ENCODE assay signal across 24 mouse cellular contexts in genomic region chr1:153675591-153675990, GRCm38 (mm10). TPM values are rescaled to one million over a fixed set of nuclear protein-coding genes. Genes with fewer than 3 reads are reported as not detected.
DNase-seq lines count a peak whose midpoint lies in the region; ATAC-seq and TF ChIP-seq lines count a peak whose summit lies in the region.
"Had no signal": no experiment of that assay in that cellular context is flagged by ENCODE, and none has a peak within 500 bp of the region (broad histone marks: within the 10 kb centered on the region; RNA-seq: fewer than 3 reads in every experiment).

No protein-coding gene starts in this region.

- DNase-seq in forebrain, embryonic 11.5 days (ENCODE audit: low spot score), result no peak
- DNase-seq in midbrain, postnatal 0 days (ENCODE audit: low spot score), result no peak
- DNase-seq in midbrain, embryonic 11.5 days (ENCODE audit: low spot score, missing footprints), result no peak
- DNase-seq in brain, adult 2 months (ENCODE audit: low read depth, low spot score), result peak; percentile 77
- no peak for DNase-seq in kidney, adult 8-10 months
- DNase-seq: adrenal gland, postnatal 36 days; cerebellum, postnatal 14 days; heart, adult 2 months; heart, postnatal 36 days; kidney, adult 2 months; kidney, postnatal 4 days; midbrain, embryonic 14.5 days; retina, postnatal 1 day; thymus, adult 2 months had no signal

- WGBS in forebrain, embryonic 12.5 days, result 79% methylated on average over 4 of the region's 4 CpGs
- 84% methylated on average over 4 of the region's 4 CpGs for WGBS in forebrain, embryonic 11.5 days
- 73% methylated on average over 4 of the region's 4 CpGs for WGBS in midbrain, postnatal 0 days
- 84% methylated on average over 4 of the region's 4 CpGs for WGBS in midbrain, embryonic 11.5 days

- no peak overlapping the region for H3K27ac ChIP-seq in forebrain, embryonic 12.5 days
- H3K27ac ChIP-seq in forebrain, embryonic 11.5 days (ENCODE audit: low read depth, low read length), result no peak overlapping the region
- no peak overlapping the region for H3K27ac ChIP-seq in midbrain, postnatal 0 days (ENCODE audit: low read depth, low read length)
- H3K27ac ChIP-seq in midbrain, embryonic 11.5 days (ENCODE audit: low read depth, low read length), result no peak overlapping the region
- H3K27ac ChIP-seq: embryonic facial prominence, embryonic 15.5 days; heart, adult 2 months; hindbrain, embryonic 15.5 days; limb, embryonic 13.5 days; liver, embryonic 14.5 days; stomach, embryonic 15.5 days had no signal

- no peak overlapping the region for H3K4me3 ChIP-seq in forebrain, embryonic 12.5 days (replicated peaks)
- no peak overlapping the region for H3K4me3 ChIP-seq in forebrain, embryonic 11.5 days (ENCODE audit: low read depth, low read length)
- H3K4me3 ChIP-seq in midbrain, postnatal 0 days (ENCODE audit: low read depth, low read length), result no peak overlapping the region
- H3K4me3 ChIP-seq in midbrain, embryonic 11.5 days (ENCODE audit: low read depth, low read length), result no peak overlapping the region
- H3K4me3 ChIP-seq: embryonic facial prominence, embryonic 15.5 days; heart, adult 2 months; hindbrain, embryonic 15.5 days; limb, embryonic 13.5 days; myocyte; stomach, embryonic 15.5 days had no signal

- H3K27me3 ChIP-seq in forebrain, embryonic 12.5 days, result 0 out of 2 replicates have a peak, but pooled peaks cover under 1% of the 10 kb centered on the region
- no peaks in the 10 kb centered on the region for H3K27me3 ChIP-seq in forebrain, embryonic 11.5 days (ENCODE audit: control insufficient read depth, insufficient read depth, low read length)
- no peaks in the 10 kb centered on the region for H3K27me3 ChIP-seq in midbrain, postnatal 0 days (ENCODE audit: insufficient read depth, low read length)
- no peaks in the 10 kb centered on the region for H3K27me3 ChIP-seq in midbrain, embryonic 11.5 days (ENCODE audit: control insufficient read depth, insufficient read depth, low read length)
- H3K27me3 ChIP-seq: embryonic facial prominence, embryonic 15.5 days; hindbrain, embryonic 15.5 days; limb, embryonic 13.5 days; stomach, embryonic 15.5 days had no signal

- H3K36me3 ChIP-seq in forebrain, embryonic 12.5 days (replicated peaks), result no peaks in the 10 kb centered on the region
- no peaks in the 10 kb centered on the region for H3K36me3 ChIP-seq in forebrain, embryonic 11.5 days (ENCODE audit: control insufficient read depth, insufficient read depth, low read length)
- H3K36me3 ChIP-seq in midbrain, postnatal 0 days (ENCODE audit: insufficient read depth, low read length), result no peaks in the 10 kb centered on the region
- H3K36me3 ChIP-seq in midbrain, embryonic 11.5 days (ENCODE audit: control insufficient read depth, insufficient read depth, low read length), result no peaks in the 10 kb centered on the region
- H3K36me3 ChIP-seq: embryonic facial prominence, embryonic 15.5 days; G1E; hindbrain, embryonic 15.5 days; limb, embryonic 13.5 days; stomach, embryonic 15.5 days had no signal

- peaks cover 28% of the 10 kb centered on the region for H3K4me1 ChIP-seq in forebrain, embryonic 12.5 days
- no peaks in the 10 kb centered on the region for H3K4me1 ChIP-seq in forebrain, embryonic 11.5 days (replicated peaks; ENCODE audit: control insufficient read depth, insufficient read depth, low read length)
- peaks cover 11% of the 10 kb centered on the region; the same call in 1 of the 2 replicates for H3K4me1 ChIP-seq in midbrain, postnatal 0 days (ENCODE audit: insufficient read depth, low read length)
- H3K4me1 ChIP-seq in midbrain, embryonic 11.5 days (ENCODE audit: control insufficient read depth, insufficient read depth, low read length), result peaks cover 5% of the 10 kb centered on the region; the same call in 1 of the 2 replicates

- ATAC-seq in forebrain, embryonic 12.5 days (ENCODE audit: low FRiP score), result 0 out of 2 replicates have a peak, but pooled peaks have one; percentile 25
- ATAC-seq in forebrain, embryonic 11.5 days (replicated peaks; ENCODE audit: low FRiP score), result no peak
- ATAC-seq in midbrain, postnatal 0 days (ENCODE audit: low FRiP score), result 0 out of 2 replicates have a peak, but pooled peaks have one; percentile 35
- ATAC-seq in midbrain, embryonic 11.5 days (ENCODE audit: low FRiP score), result no peak
- no peak for ATAC-seq in granulocyte monocyte progenitor cell, adult 5-6 weeks (replicated peaks; ENCODE audit: poor library complexity, severe bottlenecking)

- no peaks in the 10 kb centered on the region for H3K9me3 ChIP-seq in forebrain, embryonic 12.5 days
- no peaks in the 10 kb centered on the region for H3K9me3 ChIP-seq in forebrain, embryonic 11.5 days (ENCODE audit: control insufficient read depth, low read length)
- no peaks in the 10 kb centered on the region for H3K9me3 ChIP-seq in midbrain, postnatal 0 days (ENCODE audit: low read length)
- no peaks in the 10 kb centered on the region for H3K9me3 ChIP-seq in midbrain, embryonic 11.5 days (ENCODE audit: control insufficient read depth, low read length)
- H3K9me3 ChIP-seq: embryonic facial prominence, embryonic 15.5 days; G1E; hindbrain, embryonic 15.5 days; limb, embryonic 13.5 days; stomach, embryonic 15.5 days had no signal

- H3K4me2 ChIP-seq in forebrain, embryonic 12.5 days, result no peak overlapping the region
- H3K4me2 ChIP-seq in forebrain, embryonic 11.5 days (ENCODE audit: low read depth, low read length, severe bottlenecking), result no peak overlapping the region
- H3K4me2 ChIP-seq in midbrain, postnatal 0 days (ENCODE audit: low read depth, low read length, poor library complexity, severe bottlenecking), result no peak overlapping the region
- H3K4me2 ChIP-seq in midbrain, embryonic 11.5 days, result no peak overlapping the region
- H3K4me2 ChIP-seq: embryonic facial prominence, embryonic 15.5 days; hindbrain, embryonic 15.5 days; limb, embryonic 13.5 days; stomach, embryonic 15.5 days had no signal

- TF ChIP-seq CTCF in midbrain, postnatal 0 days (IDR thresholded peaks at IDR 0.05), result peak; percentile 50

- H3K9ac ChIP-seq in forebrain, embryonic 12.5 days, result no peak overlapping the region
- H3K9ac ChIP-seq in forebrain, embryonic 11.5 days (ENCODE audit: low read length), result no peak overlapping the region
- no peak overlapping the region for H3K9ac ChIP-seq in midbrain, postnatal 0 days (replicated peaks; ENCODE audit: low read length, poor library complexity, severe bottlenecking)
- H3K9ac ChIP-seq in midbrain, embryonic 11.5 days (ENCODE audit: low read length), result no peak overlapping the region
- H3K9ac ChIP-seq: embryonic facial prominence, embryonic 15.5 days; hindbrain, embryonic 15.5 days; limb, embryonic 13.5 days; liver, embryonic 14.5 days; stomach, embryonic 15.5 days had no signal

RNA-seq across cellular contexts. Expression of gene Rgs8, which starts 22.8 kb away (rescaled TPM):
- 24.3 and 25.1 TPM in 2 replicates for polyA plus RNA-seq in forebrain, embryonic 12.5 days (2016; fragmentation: Nextera tagmentation; extraction: Ambion mirVana)
- polyA plus RNA-seq in forebrain, embryonic 11.5 days (2014; fragmentation: Nextera tagmentation; extraction: Ambion mirVana), result 12.1 and 12.2 TPM in 2 replicates
- total RNA-seq in midbrain, postnatal 0 days (2014; rRNA removed), result 40.7 and 68.0 TPM in 2 replicates
- 31.1 and 32.1 TPM in 2 replicates for polyA plus RNA-seq in midbrain, postnatal 0 days (2015; fragmentation: Nextera tagmentation; extraction: Ambion mirVana)
- polyA plus RNA-seq in midbrain, embryonic 11.5 days (2014; fragmentation: Nextera tagmentation; extraction: Ambion mirVana), result 12.7 and 14.1 TPM in 2 replicates
- 0.34 and 4.6 TPM in 2 replicates for total RNA-seq in granulocyte monocyte progenitor cell, adult 5-6 weeks (2014; fragmentation: Nextera tagmentation)
- 0.47 and 1.3 TPM in 2 replicates for total RNA-seq in granulocyte monocyte progenitor cell, adult 5-6 weeks (2017)
- total RNA-seq: gastrocnemius, adult 8-10 months; heart, adult 2 months; heart, postnatal 36 days had no signal
- polyA plus RNA-seq: G1E had no signal

Comparison
In these comparisons a context has a peak if more than half of its experiments do, and no peak if none do; other contexts are left out.
1. ATAC-seq: peak in forebrain, embryonic 12.5 days (single experiment) and midbrain, postnatal 0 days (single experiment); none in forebrain, embryonic 11.5 days (single experiment), midbrain, embryonic 11.5 days (single experiment) and granulocyte monocyte progenitor cell, adult 5-6 weeks (single experiment).